Mouse (Mus musculus) CH12.LX (cell line): ENCODE results near the gene Thap8. TPM values are rescaled to one million over a fixed set of nuclear protein-coding genes. Genes with fewer than 3 reads are reported as not detected.

Experiments
- DNase-seq: peaks from one replicate; pipeline ENCODE4 v3.0.0-alpha.2; 2013; ENCODE audit errors: extremely low read depth
- H3K27ac ChIP-seq: 2 replicates; pipeline ENCODE4 v1.5.1; 2012; ENCODE audit warnings: low read depth, mild to moderate bottlenecking, control low read depth, moderate library complexity; ENCODE audit not compliant: insufficient read depth
- H3K27me3 ChIP-seq: replicated peaks from 2 replicates; pipeline ENCODE3; 2012; ENCODE audit warnings: inconsistent platforms
- H3K36me3 ChIP-seq, 2 experiments: replicated peaks in 1 of 2; 2 replicates each; pipeline versions ENCODE3 to v1.6.1; 2012; ENCODE audit warnings: inconsistent platforms in 1 of 2, low read length in 1 of 2, mild to moderate bottlenecking in 1 of 2, mixed read lengths in 1 of 2, moderate library complexity in 1 of 2; ENCODE audit not compliant: control insufficient read depth in 1 of 2, insufficient read depth in 1 of 2
- H3K4me1 ChIP-seq, 2 experiments: 2 replicates each; pipeline ENCODE4 v1.6.1; 2012; ENCODE audit warnings: inconsistent platforms in 1 of 2, moderate library complexity in 1 of 2; ENCODE audit not compliant: insufficient read depth in 2 of 2, control insufficient read depth in 1 of 2
- H3K4me2 ChIP-seq: 2 replicates; pipeline ENCODE4 v1.6.1; 2012; ENCODE audit warnings: low read depth, mild to moderate bottlenecking, control low read depth; ENCODE audit not compliant: poor library complexity, insufficient read depth, severe bottlenecking
- H3K4me3 ChIP-seq, 3 experiments: fragments of 150-350 bp in 1 of 3; sonication (generic) in 1 of 3; replicated peaks in 1 of 3; 2 replicates each; pipeline versions ENCODE3 to v1.5.1; 2011 to 2012; ENCODE audit warnings: low read depth in 2 of 3, low read length in 2 of 3, mild to moderate bottlenecking in 2 of 3, moderate library complexity in 2 of 3, control low read depth in 1 of 3, improper control_type of control experiment in 1 of 3, inconsistent platforms in 1 of 3, mixed read lengths in 1 of 3; ENCODE audit not compliant: poor library complexity in 1 of 3
- H3K79me2 ChIP-seq: replicated peaks from 2 replicates; pipeline ENCODE4 v1.6.1; 2012; ENCODE audit warnings: mild to moderate bottlenecking, moderate library complexity; ENCODE audit not compliant: control insufficient read depth, poor library complexity, insufficient read depth, severe bottlenecking; ENCODE audit errors: extremely low read depth
- H3K9ac ChIP-seq: 2 replicates; pipeline ENCODE4 v1.6.1; 2012; ENCODE audit warnings: low read depth, mild to moderate bottlenecking, control low read depth, moderate library complexity; ENCODE audit not compliant: insufficient read depth
- H3K9me3 ChIP-seq: replicated peaks from 2 replicates; pipeline ENCODE3; 2012; ENCODE audit warnings: low read length, inconsistent platforms, mixed read lengths
- ELF1 ChIP-seq: IDR thresholded peaks from 2 replicates; pipeline ENCODE4 v1.6.1; 2014; ENCODE audit warnings: low read depth, mild to moderate bottlenecking, inconsistent platforms, low read length, improper control_type of control experiment
- EP300 ChIP-seq: IDR thresholded peaks from 2 replicates; pipeline ENCODE4 v1.6.1; 2011; ENCODE audit warnings: low read length, improper control_type of control experiment
- GABPA ChIP-seq: IDR thresholded peaks from 2 replicates; pipeline ENCODE4 v1.6.1; 2012; ENCODE audit warnings: low read depth, low read length, improper control_type of control experiment, inconsistent platforms; ENCODE audit not compliant: insufficient replicate concordance
- IRF4 ChIP-seq: IDR thresholded peaks from 2 replicates; pipeline ENCODE4 v1.6.1; 2014; ENCODE audit warnings: low read depth, mild to moderate bottlenecking, inconsistent platforms, low read length, improper control_type of control experiment
- JUN ChIP-seq: IDR thresholded peaks from 2 replicates; pipeline ENCODE4 v1.6.1; 2011; ENCODE audit warnings: low read depth, mild to moderate bottlenecking, low read length, improper control_type of control experiment, moderate library complexity; ENCODE audit not compliant: insufficient read depth
- KAT2A ChIP-seq: IDR thresholded peaks from 2 replicates; pipeline ENCODE4 v1.6.1; 2012; ENCODE audit warnings: low read length, improper control_type of control experiment, inconsistent platforms; ENCODE audit not compliant: insufficient replicate concordance
- MAFK ChIP-seq: IDR thresholded peaks from 2 replicates; pipeline ENCODE4 v1.6.1; 2011; ENCODE audit warnings: low read length, improper control_type of control experiment; ENCODE audit not compliant: insufficient replicate concordance
- MAX ChIP-seq: IDR thresholded peaks from 2 replicates; pipeline ENCODE4 v1.6.1; 2011; ENCODE audit warnings: low read length, improper control_type of control experiment
- MAZ ChIP-seq: IDR thresholded peaks from 2 replicates; pipeline ENCODE4 v1.6.1; 2012; ENCODE audit warnings: low read depth, mild to moderate bottlenecking, inconsistent platforms, low read length, improper control_type of control experiment, moderate library complexity
- MEF2A ChIP-seq: IDR thresholded peaks from 2 replicates; pipeline ENCODE4 v1.6.1; 2014; ENCODE audit warnings: low read depth, mild to moderate bottlenecking, inconsistent platforms, low read length, improper control_type of control experiment, borderline replicate concordance
- MXI1 ChIP-seq: IDR thresholded peaks from 2 replicates; pipeline ENCODE4 v1.6.1; 2011; ENCODE audit warnings: mild to moderate bottlenecking, low read depth, low read length, improper control_type of control experiment
- MYC ChIP-seq: IDR thresholded peaks from 2 replicates; pipeline ENCODE4 v1.6.1; 2011; ENCODE audit warnings: low read depth, mild to moderate bottlenecking, improper control_type of control experiment, low read length
- NRF1 ChIP-seq: IDR thresholded peaks from 2 replicates; pipeline ENCODE4 v1.6.1; 2014; ENCODE audit warnings: low read depth, mild to moderate bottlenecking, inconsistent platforms, low read length, improper control_type of control experiment, moderate library complexity
- RCOR1 ChIP-seq: conservative IDR thresholded peaks from 2 replicates; pipeline ENCODE4 v1.6.1; 2012; ENCODE audit warnings: low read depth, mild to moderate bottlenecking, inconsistent platforms, low read length, improper control_type of control experiment
- SIN3A ChIP-seq: IDR thresholded peaks from 2 replicates; pipeline ENCODE4 v1.6.1; 2012; ENCODE audit warnings: low read length, improper control_type of control experiment, inconsistent platforms
- SMC3 ChIP-seq: IDR thresholded peaks from 2 replicates; pipeline ENCODE4 v1.6.1; 2011; ENCODE audit warnings: low read depth, low read length, improper control_type of control experiment
- USF1 ChIP-seq: IDR thresholded peaks from 2 replicates; pipeline ENCODE4 v1.6.1; 2014; ENCODE audit warnings: low read depth, mild to moderate bottlenecking, inconsistent platforms, low read length, improper control_type of control experiment
- USF2 ChIP-seq: conservative IDR thresholded peaks from 2 replicates; pipeline ENCODE4 v1.6.1; 2011; ENCODE audit warnings: low read depth, low read length, improper control_type of control experiment
- ZKSCAN1 ChIP-seq: IDR thresholded peaks from 2 replicates; pipeline ENCODE4 v1.6.1; 2012; ENCODE audit warnings: low read depth, inconsistent platforms, low read length, improper control_type of control experiment, borderline replicate concordance
- ZNF384 ChIP-seq: IDR thresholded peaks from 2 replicates; pipeline ENCODE4 v1.6.1; 2012; ENCODE audit warnings: low read depth, low read length, improper control_type of control experiment, inconsistent platforms
- dilution Hi-C: fragments of 300-500 bp; cut with MboI; formaldehyde crosslinking; loops from 2 replicates; pipeline ENCODE4 v1.14.3; 2020; ENCODE audit warnings: low sequenced_read_pairs; ENCODE audit not compliant: extremely low pct_unique_long_range_greater_than_20kb, extremely low pct_ligation_motif_present
- in situ Hi-C: fragments of 300-500 bp; cut with MboI; formaldehyde crosslinking; loops from 3 replicates; pipeline ENCODE4 v1.14.3; 2019; ENCODE audit warnings: low sequenced_read_pairs, low pct_ligation_motif_present, low pct_unique_long_range_greater_than_20kb, mixed read lengths
- polyA plus RNA-seq: library from polyadenylated mRNA; unstranded; fragments of >175 nt; gene quantifications from 2 replicates; pipeline ENCODE4 v1.2.1, GENCODE M21; 2012; ENCODE audit warnings: low read depth; ENCODE audit not compliant: insufficient read length
- total RNA-seq, 2 experiments: library from RNA; depleted of rRNA; stranded (reverse); fragments of 300-350 nt in 1 of 2; fragments of >200 nt in 1 of 2; gene quantifications; 2 replicates each; pipeline ENCODE4 v1.2.3; 2012 to 2014

Gene Thap8
- total and polyA plus RNA-seq, 3 experiments = 0.23 to 0.38 TPM; not detected in 1

DNA sequence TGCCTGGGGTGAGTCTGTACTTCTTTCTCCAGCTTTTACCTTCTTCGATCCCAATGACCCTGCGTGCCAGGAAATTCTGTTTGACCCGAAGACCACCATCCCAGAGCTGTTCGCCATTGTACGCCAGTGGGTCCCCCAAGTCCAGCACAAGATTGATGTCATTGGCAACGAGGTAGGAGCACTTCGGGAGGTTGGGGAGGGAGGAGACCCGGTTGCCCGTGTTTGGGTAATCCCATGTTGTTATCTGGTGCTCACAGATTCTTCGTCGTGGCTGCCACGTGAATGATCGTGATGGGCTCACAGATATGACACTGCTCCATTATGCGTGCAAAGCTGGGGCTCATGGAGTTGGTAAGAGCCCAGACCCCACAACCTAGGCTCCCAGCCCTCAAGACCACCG, 16.9 kb downstream of the Thap8 start:
- in situ Hi-C loops = no loop called here
- dilution Hi-C loops = no loop called here
- Histone ChIP-seq H3K36me3 (no peaks in the 10 kb centered on the region), H3K9me3 (peaks cover 3% of the 10 kb centered on the region), H3K79me2 (no peaks in the 10 kb centered on the region), H3K9ac (no peak overlapping the region), H3K4me3 (no peak overlapping the region), H3K27ac (no peak overlapping the region), H3K4me2 (no peak overlapping the region), H3K4me1 (peaks cover 2 to 7% of the 10 kb centered on the region in 2 experiments; a peak in 2 of 4 replicates), H3K27me3 (peaks cover 60% of the 10 kb centered on the region)
- DNase-seq = no peak
- TF ChIP-seq MXI1 = no peak
- TF ChIP-seq KAT2A = no peak
- no peak for TF ChIP-seq USF1
- TF ChIP-seq MAZ = no peak
- TF ChIP-seq MEF2A = no peak
- no peak for TF ChIP-seq RCOR1
- TF ChIP-seq MYC = no peak
- no peak for TF ChIP-seq IRF4
- no peak for TF ChIP-seq ZKSCAN1
- TF ChIP-seq MAFK = no peak
- TF ChIP-seq ZNF384 = no peak
- TF ChIP-seq, all 38 proteins: peak for 0

DNA sequence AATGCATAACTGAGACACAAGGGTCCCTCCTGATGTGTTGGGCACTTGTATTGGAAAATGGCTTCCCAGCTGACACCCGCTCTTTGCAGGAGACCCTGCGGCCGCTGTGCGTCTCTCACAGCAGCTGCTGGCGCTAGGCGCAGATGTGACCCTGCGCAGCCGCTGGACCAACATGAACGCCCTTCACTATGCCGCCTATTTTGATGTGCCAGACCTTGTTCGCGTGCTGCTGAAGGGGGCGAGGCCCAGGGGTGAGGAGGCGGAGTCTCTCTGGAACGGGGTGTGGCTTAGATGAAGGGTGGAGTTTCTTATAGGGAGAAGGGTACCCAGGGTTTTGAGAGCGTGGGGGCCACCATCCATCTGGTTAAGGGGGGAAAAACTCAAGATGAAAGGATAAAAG, 17.4 kb downstream of the Thap8 start:
- no peak overlapping the region for H3K4me2 ChIP-seq
- dilution Hi-C loops (no loop called here), in situ Hi-C loops (no loop called here)
- no peaks in the 10 kb centered on the region for H3K36me3 ChIP-seq
- H3K27me3 ChIP-seq = peaks cover 60% of the 10 kb centered on the region
- peaks cover 2 to 7% of the 10 kb centered on the region in 2 experiments; a peak in 2 of 4 replicates for H3K4me1 ChIP-seq
- H3K9ac ChIP-seq = no peak overlapping the region
- DNase-seq = no peak
- H3K27ac ChIP-seq = no peak overlapping the region
- no peak for TF ChIP-seq MAZ
- TF ChIP-seq ELF1 = no peak
- TF ChIP-seq GABPA = no peak
- TF ChIP-seq MXI1 = no peak
- no peak for TF ChIP-seq MYC
- TF ChIP-seq MAX = no peak
- no peak for TF ChIP-seq EP300
- no peak for TF ChIP-seq SMC3
- TF ChIP-seq IRF4 = no peak
- no peak for TF ChIP-seq SIN3A
- no peak for TF ChIP-seq USF2
- TF ChIP-seq JUN = no peak
- TF ChIP-seq ZKSCAN1 = no peak
- TF ChIP-seq NRF1 = no peak
- no peaks in the 10 kb centered on the region for H3K79me2 ChIP-seq
- H3K9me3 ChIP-seq = peaks cover 3% of the 10 kb centered on the region
- H3K4me3 ChIP-seq = no peak overlapping the region
